Mouse (Mus musculus) gastrocnemius, adult 2 months (tissue): ENCODE data around the gene Nrxn2. TPM values are rescaled to one million over a fixed set of nuclear protein-coding genes. Genes with fewer than 3 reads are reported as not detected.

Source experiments
- DNase-seq: peaks from one replicate; pipeline ENCODE4 v3.0.0; 2022
- H3K27ac ChIP-seq: fragments of 200-600 bp; 2 replicates; pipeline ENCODE4 v1.8.1; 2022; ENCODE audit warnings: mild to moderate bottlenecking
- H3K4me3 ChIP-seq: fragments of 200-600 bp; 2 replicates; pipeline ENCODE4 v1.8.1; 2022; ENCODE audit warnings: mild to moderate bottlenecking, moderate library complexity
- CTCF ChIP-seq: fragments of 200-600 bp; IDR thresholded peaks from 2 replicates; pipeline ENCODE4 v1.8.1; 2022; ENCODE audit warnings: antibody characterized with exemption, mild to moderate bottlenecking, moderate library complexity
- intact Hi-C: fragments of 180-260 bp; cut with DNase I; formaldehyde crosslinking; loops from one replicate; pipeline ENCODE4 v1.15.1; 2025
- total RNA-seq, 2 experiments: library from RNA; stranded (reverse); gene quantifications; 2 replicates each; pipeline ENCODE4 v1.2.3; 2021

The Nrxn2 gene
- total RNA-seq, 2 experiments from 2014 or later = 0.77 to 2.0 TPM

DNA sequence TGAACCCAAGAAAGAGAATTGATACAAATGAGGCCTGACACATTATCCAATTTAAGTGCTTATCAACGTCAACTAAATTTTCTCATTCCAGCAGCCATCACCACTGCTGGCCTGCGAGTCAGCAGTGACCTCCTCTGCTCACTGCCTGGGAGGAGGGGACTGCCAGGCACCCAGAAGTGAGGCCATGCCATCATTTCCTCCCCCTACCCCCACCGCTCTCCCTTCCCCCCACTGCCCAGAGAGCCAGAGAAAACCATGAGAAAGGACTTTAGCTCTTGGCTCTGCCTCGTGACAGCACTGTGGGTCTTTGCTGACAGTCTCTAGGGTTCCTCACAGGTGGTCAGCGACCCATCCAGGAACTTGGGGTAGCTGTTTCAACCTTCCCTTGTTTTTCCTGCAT lies 56.6 kb downstream of the Nrxn2 start:
- no peak for DNase-seq
- no peak for TF ChIP-seq CTCF
- intact Hi-C loops = no loop called here
- peak overlapping the region; percentile 43 for H3K27ac ChIP-seq
- H3K4me3 ChIP-seq = no peak overlapping the region

DNA sequence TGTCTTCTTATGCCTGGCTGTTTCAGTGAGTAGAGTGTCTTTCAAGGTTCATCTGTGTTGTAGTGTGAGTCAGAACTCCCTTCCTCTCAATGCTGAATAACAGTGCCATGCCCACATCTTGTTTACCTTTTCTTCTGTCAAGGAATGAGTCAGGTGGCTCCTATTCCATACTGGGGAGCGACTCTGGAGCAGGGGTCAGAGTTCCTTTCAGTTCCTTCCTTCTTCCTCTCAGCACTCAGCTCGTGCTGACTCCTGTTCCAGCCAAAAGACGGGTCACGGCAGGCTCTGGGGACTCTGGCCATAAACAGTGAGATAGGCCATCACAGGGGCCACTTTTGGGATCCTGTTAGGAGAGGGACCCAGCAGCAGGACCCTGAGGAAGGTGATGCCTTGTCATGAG lies 58.5 kb downstream of the Nrxn2 start:
- DNase-seq = no peak
- no peak for TF ChIP-seq CTCF
- intact Hi-C loops = no loop called here
- H3K27ac ChIP-seq = no peak overlapping the region
- H3K4me3 ChIP-seq = no peak overlapping the region

DNA sequence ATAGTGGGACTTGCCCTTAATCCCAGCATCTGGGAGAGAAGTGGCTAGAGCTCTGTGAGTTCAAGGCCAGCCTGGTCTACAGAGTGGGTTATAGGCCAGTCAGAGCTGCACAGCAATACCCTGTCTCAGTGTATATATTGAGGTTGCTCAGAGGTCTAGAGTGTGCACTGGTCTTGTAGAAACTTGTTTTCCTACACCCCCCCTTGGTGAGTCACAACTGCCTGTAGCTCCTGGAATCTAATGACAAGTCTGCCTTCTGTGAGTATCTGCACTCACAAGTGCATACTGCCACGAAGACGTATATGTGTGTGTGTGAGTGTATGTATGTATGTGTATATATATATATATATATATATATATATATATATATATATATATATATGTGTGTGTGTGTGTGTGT lies 60.0 kb downstream of the Nrxn2 start:
- TF ChIP-seq CTCF = no peak
- no peak for DNase-seq
- Histone ChIP-seq H3K27ac (no peak overlapping the region), H3K4me3 (no peak overlapping the region)
- intact Hi-C loops = no loop called here

DNA sequence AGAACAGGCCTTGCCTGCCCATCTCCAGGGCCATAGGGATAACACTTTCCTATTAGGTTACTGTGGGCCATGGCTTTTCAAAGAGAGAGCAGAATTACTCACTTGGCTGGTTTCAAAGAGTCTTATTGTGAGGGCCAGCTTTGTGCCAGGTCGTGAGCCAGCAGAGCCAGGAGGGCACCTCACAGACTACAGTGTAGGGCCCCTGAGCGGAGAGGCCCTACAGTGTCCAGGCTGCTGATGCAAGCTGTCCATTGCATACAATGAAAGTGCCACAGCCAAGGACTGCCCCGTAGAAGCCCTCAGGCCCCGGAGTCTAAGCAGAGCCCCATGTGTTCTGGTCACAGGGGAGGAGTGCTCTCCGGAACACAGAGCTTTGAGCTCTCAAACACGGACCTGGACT lies 64.4 kb downstream of the Nrxn2 start:
- Histone ChIP-seq H3K4me3 (no peak overlapping the region), H3K27ac (no peak overlapping the region)
- TF ChIP-seq CTCF = no peak
- DNase-seq = no peak
- intact Hi-C loops = no loop called here

DNA sequence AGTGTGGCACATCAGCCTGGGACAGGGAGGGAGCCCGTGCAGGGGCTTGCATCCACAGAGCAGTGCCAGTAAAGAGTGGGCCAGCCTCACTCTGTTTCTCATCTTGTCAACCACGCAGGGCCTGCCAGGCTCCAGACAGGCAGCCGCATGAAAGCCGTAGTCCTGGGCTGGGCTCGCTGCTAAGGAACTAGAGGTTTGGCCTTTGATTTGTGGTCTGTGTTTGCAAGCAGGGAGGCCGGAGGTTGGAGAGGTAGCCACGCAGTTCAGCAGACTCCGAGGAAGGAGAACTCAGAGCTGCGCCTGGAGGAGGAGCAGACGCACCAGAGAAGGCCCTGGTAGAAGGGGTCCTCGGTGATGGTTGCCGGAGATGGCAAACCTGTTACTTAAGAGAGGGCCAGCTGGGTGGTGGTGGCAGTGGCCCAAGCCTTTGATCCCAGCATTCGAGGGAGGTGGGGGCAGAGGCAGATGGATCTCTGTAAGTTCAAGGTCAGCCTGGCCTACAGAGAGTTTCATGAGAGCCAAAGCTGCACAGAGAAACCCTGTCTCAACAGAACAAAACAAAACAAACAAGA lies 66.6 kb downstream of the Nrxn2 start:
- intact Hi-C loops = no loop called here
- Histone ChIP-seq H3K4me3 (no peak overlapping the region), H3K27ac (no peak overlapping the region)
- DNase-seq = no peak
- no peak for TF ChIP-seq CTCF

DNA sequence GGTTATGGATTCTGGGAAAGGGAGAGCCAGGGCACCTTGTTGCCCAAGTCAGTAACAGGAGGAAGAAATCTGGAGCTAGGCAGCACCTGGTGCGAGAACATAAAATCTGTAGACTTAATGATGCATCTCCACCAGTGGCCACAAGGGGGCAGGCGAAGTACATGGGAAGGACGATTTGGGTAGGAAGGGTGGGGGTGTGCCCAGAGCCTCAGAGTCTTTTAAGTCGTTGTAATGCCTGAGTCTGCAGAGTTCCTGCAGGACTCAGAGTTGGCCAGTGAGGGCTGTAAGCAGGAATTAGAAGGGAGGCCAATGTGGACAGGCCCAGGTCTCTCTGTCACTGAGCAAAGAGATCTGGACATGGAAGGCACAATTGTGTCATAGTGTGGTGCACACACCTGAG lies 70.5 kb downstream of the Nrxn2 start:
- intact Hi-C loops = loop anchor here (1.0 kb wide), 2 partner anchors 88 to 174 kb away; no protein-coding TSS in a partner anchor
- DNase-seq = peak; percentile 84
- no peak overlapping the region for H3K4me3 ChIP-seq
- TF ChIP-seq CTCF = peak; percentile 99
- no peak overlapping the region for H3K27ac ChIP-seq

DNA sequence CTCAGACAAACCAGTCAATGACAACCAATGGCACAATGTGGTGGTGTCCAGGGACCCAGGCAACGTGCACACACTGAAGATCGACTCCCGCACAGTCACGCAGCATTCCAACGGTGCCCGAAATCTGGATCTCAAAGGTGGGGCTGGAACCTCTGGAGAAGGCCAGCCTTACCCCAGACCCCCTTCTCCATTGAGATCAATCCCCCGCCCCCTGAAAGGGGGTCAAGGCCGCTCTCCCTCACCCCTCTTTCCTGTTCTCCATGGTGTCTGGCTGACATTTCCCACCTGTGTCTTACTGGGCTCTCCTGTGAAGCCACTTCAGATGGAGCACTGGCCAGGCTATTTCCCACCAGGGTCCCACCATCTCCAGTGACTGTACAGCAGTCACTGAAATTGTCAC lies 73.0 kb downstream of the Nrxn2 start:
- Histone ChIP-seq H3K27ac (no peak overlapping the region), H3K4me3 (no peak overlapping the region)
- DNase-seq = no peak
- no peak for TF ChIP-seq CTCF
- intact Hi-C loops = no loop called here

DNA sequence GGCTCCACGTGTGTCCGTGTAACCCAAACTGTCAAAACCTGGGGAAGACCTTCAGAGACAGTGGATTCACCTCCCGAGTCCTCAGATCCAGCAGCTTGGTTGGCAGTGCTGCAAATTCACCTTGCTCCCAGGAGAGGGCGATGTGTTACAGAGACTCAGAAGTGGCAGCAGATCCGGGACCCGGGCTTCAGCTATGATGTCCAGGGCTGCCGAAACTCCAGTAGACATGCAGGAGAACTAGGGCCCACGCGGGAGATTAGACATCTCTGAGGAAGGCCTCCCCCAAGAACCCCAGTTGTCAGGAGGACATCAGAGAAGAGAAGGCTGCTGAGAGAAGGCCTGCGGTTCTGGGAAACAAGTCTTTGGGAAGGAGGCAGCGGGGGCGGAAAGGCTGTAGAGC lies 73.6 kb downstream of the Nrxn2 start:
- no peak overlapping the region for H3K4me3 ChIP-seq
- intact Hi-C loops = no loop called here
- peak; percentile 70 for TF ChIP-seq CTCF
- DNase-seq = peak; percentile 52
- no peak overlapping the region for H3K27ac ChIP-seq

DNA sequence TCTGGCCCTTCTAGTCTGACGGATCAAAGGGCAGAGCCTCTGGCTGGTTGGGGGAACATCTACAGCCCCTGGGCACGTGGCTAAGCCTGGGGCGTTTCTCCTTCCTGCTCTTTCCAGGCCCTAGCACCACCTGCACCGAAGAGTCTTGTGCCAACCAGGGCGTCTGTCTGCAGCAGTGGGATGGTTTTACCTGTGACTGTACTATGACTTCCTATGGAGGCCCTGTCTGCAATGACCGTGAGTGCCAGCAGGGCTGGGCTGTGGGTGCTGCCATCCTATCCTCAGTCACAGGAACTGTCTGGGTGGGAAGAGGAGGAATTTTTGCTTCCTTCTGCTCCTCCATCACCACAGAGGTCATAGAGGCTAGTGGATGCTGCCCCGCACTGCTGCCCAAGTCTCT lies 74.7 kb downstream of the Nrxn2 start:
- H3K27ac ChIP-seq = no peak overlapping the region
- H3K4me3 ChIP-seq = no peak overlapping the region
- TF ChIP-seq CTCF = no peak
- DNase-seq = no peak
- intact Hi-C loops = no loop called here

DNA sequence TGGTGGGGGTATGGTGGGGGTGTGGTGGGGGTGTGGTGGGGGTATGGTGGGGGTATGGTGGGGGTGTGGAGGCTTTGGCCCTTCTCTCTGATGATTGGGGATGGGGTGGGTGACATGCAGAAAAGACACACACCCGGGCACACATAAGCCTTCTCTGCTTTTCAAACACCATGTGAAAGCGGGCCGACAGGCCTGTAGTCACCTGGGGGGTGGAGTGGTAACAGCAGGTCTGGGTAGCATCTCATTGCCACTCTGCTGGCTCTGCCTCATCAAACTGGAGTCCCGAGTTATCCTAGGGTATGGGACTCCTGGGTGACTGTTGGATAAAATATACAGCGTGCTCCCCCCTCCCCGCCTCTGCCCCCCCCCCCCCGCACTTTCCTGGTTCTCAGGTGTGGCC lies 75.5 kb downstream of the Nrxn2 start:
- no peak overlapping the region for H3K4me3 ChIP-seq
- TF ChIP-seq CTCF = no peak
- intact Hi-C loops = no loop called here
- no peak for DNase-seq
- H3K27ac ChIP-seq = no peak overlapping the region

DNA sequence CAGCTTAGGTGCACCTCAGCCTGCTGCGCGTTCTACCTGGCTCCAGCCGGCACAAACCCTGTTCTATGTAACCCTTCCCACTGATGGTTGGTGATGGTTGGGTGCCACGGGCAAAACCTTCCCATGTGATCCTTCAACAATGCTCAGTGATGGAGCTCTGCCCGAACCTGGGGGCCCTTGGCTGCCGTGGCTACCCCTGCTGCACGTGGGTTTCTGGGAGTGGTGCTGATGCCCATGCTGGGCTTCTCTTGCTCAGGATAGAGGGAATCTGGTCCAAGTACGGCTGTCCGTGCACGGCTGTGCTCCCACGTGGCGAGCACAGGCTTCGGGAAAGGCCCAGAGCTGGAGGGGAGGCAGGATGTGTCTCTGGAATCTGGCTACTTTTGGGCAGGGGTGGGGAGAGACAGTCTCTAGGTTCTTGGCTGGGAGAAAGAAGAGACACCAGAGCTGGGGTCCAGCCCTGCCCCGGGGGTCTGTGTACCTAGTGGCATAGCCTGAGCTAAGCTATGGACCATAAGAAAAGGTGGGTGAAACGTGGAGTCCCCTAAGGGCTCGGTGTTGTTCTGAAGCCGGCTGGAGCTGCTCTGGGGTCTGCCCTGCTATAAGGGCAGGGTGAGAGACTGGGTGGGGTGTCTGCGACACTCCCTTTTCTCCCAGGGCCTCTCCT lies 76.1 kb downstream of the Nrxn2 start:
- Histone ChIP-seq H3K27ac (no peak overlapping the region), H3K4me3 (no peak overlapping the region)
- TF ChIP-seq CTCF = no peak
- intact Hi-C loops = no loop called here
- DNase-seq = no peak

DNA sequence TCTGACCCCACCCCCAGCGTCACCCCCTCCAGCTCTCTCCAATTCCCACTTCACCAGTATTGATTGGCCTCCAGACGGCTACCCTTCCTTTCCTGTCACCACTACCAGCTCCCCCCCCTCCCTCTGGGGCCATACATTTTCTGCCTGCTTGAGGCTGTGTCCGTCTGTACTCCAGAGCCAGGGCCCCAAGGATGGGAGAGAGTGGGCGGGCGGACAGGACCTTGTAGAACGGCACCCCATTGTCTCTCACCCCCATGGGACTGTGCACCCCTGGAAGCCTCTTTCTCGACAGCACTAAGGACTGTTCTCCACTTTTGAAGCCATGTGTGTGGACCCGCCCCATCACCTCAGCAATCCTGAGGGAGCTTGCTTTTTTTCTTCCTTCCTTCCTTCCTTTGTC lies 77.2 kb downstream of the Nrxn2 start:
- intact Hi-C loops = no loop called here
- no peak for DNase-seq
- no peak overlapping the region for H3K27ac ChIP-seq
- no peak overlapping the region for H3K4me3 ChIP-seq
- no peak for TF ChIP-seq CTCF

DNA sequence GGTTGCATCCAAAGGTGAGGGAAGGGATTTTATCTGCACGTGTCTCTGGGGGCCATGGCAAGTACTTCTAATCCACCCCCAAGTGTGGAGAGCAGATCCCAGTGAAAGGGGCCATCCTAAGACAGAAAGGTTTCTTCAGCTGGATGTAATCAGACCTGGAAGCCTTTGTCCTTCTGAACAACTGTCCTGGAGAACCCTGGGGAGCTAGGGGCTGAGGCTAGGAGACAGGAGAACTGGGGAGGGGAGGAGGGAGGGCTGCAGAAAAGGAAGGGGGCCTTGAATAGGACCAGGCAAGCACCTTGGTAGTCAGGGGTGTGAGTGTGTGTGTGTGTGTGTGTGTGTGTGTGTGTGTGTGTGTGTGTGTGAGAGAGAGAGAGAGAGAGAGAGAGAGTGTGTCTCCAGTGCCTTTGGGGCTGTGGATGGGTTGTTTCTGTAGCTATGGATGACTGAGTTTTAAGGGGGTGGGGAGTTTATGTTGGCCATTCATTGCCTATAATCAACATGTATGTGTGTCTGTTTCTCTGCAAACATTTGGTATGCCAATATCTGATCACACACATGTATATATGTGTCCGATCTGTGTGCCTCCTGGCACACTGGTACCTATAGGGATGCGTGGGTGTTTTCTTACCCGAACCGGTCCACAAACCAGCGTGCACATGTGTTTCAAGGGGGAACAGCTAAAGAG lies 78.1 kb downstream of the Nrxn2 start:
- no peak for DNase-seq
- Histone ChIP-seq H3K4me3 (no peak overlapping the region; the same call in 1 of the 2 replicates), H3K27ac (no peak overlapping the region)
- intact Hi-C loops = no loop called here
- no peak for TF ChIP-seq CTCF
